Mouse (Mus musculus) ovary, postnatal 10 days (tissue): ENCODE measurements around the gene Olfr1466.

Source experiments
- DNase-seq: peaks from one replicate; pipeline ENCODE4 v3.0.0; 2022; ENCODE audit warnings: low spot score

Olfr1466 gene

GRCm38 (mm10) chr19:13338562-13338961, at the start of gene Olfr1466:
Olfr1466 (plus strand) TSS chr19:13338862.
- no peak for DNase-seq

GRCm38 (mm10) chr19:13315441-13315840, 23.2 kb upstream of the Olfr1466 start, which contains the start of gene Olfr1465:
Olfr1465 (minus strand) TSS chr19:13315541.
- DNase-seq: no peak

- no peak for DNase-seq
Observed at GRCm38 (mm10) chr19:13361936-13362335, 23.3 kb downstream of the Olfr1466 start, which contains the start of gene Olfr1467. Olfr1467 (plus strand) TSS chr19:13362236.
